Mouse (Mus musculus): ENCODE measurements at regions not wholly inside any gene's neighbourhood (a gene's known extent, or its start where the extent isn't known, plus 50 kb on each side); places are given as distances from the start of the nearest gene placed in this dataset.

GRCm38 (mm10) chr4:47796977-47797376, 248.0 kb upstream of the Nr4a3 start:
- TF ChIP-seq POLR2A (IDR thresholded peaks at IDR 0.05; ENCODE audit: low read depth, low read length) (no peak), CTCF (IDR thresholded peaks at IDR 0.05; ENCODE audit: borderline replicate concordance, insufficient read depth, low read length) (no peak)

GRCm38 (mm10) chr4:47799165-47799564, 245.8 kb upstream of the Nr4a3 start:
- TF ChIP-seq CTCF (IDR thresholded peaks at IDR 0.05; ENCODE audit: borderline replicate concordance, insufficient read depth, low read length) (no peak), POLR2A (IDR thresholded peaks at IDR 0.05; ENCODE audit: low read depth, low read length) (no peak)
- Histone ChIP-seq H3K4me3 (ENCODE audit: insufficient read depth, low read length) (no peak overlapping the region), H3K4me1 (ENCODE audit: control insufficient read depth, insufficient read depth, low read length) (no peaks in the 10 kb centered on the region), H3K27ac (ENCODE audit: insufficient read depth, low read length) (no peak overlapping the region)

More at GRCm38 (mm10) chr4:47796977-47797376, 248.0 kb upstream of the Nr4a3 start:
- Histone ChIP-seq H3K4me1 (ENCODE audit: control insufficient read depth, insufficient read depth, low read length) (no peaks in the 10 kb centered on the region), H3K4me3 (ENCODE audit: insufficient read depth, low read length) (no peak overlapping the region), H3K27ac (ENCODE audit: insufficient read depth, low read length) (no peak overlapping the region)

GRCm38 (mm10) chr4:47803111-47803510, 241.8 kb upstream of the Nr4a3 start:
- TF ChIP-seq POLR2A (IDR thresholded peaks at IDR 0.05; ENCODE audit: low read depth, low read length) (no peak), CTCF (IDR thresholded peaks at IDR 0.05; ENCODE audit: borderline replicate concordance, insufficient read depth, low read length) (no peak)
- Histone ChIP-seq H3K4me3 (ENCODE audit: insufficient read depth, low read length) (no peak overlapping the region), H3K4me1 (ENCODE audit: control insufficient read depth, insufficient read depth, low read length) (no peaks in the 10 kb centered on the region), H3K27ac (ENCODE audit: insufficient read depth, low read length) (no peak overlapping the region)

DNA sequence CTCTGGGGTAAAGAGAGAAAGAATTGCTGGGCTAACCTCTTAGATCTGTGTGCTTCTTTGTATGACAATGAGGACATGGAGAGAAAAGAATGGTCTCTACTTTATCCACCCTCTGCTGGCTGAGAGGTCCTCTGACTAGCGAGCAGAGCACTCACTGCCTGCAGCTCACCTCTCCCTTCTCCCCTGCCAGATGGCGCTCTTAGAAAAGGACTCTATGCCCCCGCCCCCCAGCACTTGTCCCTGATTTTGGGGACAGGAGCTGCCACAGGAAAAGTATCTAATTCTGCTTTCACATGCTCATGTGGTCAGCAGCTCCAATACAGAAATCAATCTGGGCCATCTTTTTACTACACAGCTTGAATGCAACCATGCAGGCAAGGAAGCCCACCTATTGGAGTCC, 237.1 kb upstream of the Nr4a3 start:
- Histone ChIP-seq H3K27ac (ENCODE audit: insufficient read depth, low read length) (no peak overlapping the region), H3K4me3 (ENCODE audit: insufficient read depth, low read length) (no peak overlapping the region), H3K4me1 (ENCODE audit: control insufficient read depth, insufficient read depth, low read length) (no peaks in the 10 kb centered on the region)
- TF ChIP-seq POLR2A (IDR thresholded peaks at IDR 0.05; ENCODE audit: low read depth, low read length), result no peak
- TF ChIP-seq CTCF (IDR thresholded peaks at IDR 0.05; ENCODE audit: borderline replicate concordance, insufficient read depth, low read length), result no peak

DNA sequence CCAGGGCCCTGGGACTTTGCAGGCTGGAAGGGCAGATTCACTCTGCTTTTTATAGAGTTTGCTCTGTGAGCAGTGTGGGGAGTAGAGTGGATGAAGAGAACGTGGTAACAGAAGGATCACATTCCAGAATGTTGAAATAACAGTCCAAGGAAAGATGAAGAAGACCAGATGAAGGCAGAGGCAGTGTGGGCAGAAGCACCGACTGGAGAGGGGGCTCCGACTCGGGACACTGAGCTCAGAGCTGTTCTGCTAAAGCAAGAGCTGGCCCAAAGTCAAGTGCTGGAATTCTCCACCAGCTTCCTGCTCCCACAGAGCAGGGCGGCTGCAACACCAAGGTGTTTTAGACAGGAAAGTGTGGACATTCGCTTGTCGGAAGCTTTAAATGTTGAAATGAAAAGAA, 230.9 kb upstream of the Nr4a3 start:
- Histone ChIP-seq H3K4me1 (ENCODE audit: control insufficient read depth, insufficient read depth, low read length) (no peaks in the 10 kb centered on the region), H3K4me3 (ENCODE audit: insufficient read depth, low read length) (no peak overlapping the region), H3K27ac (ENCODE audit: insufficient read depth, low read length) (no peak overlapping the region)
- TF ChIP-seq CTCF (IDR thresholded peaks at IDR 0.05; ENCODE audit: borderline replicate concordance, insufficient read depth, low read length) (no peak), POLR2A (IDR thresholded peaks at IDR 0.05; ENCODE audit: low read depth, low read length) (no peak)

- no peaks in the 10 kb centered on the region for H3K4me1 ChIP-seq (ENCODE audit: control insufficient read depth, insufficient read depth, low read length)
- H3K27ac ChIP-seq (ENCODE audit: insufficient read depth, low read length), result no peak overlapping the region
- no peak overlapping the region for H3K4me3 ChIP-seq (ENCODE audit: insufficient read depth, low read length)
- TF ChIP-seq POLR2A (IDR thresholded peaks at IDR 0.05; ENCODE audit: low read depth, low read length), result no peak
These were observed 226.4 kb upstream of the Nr4a3 start for GRCm38 (mm10) chr4:47818371-47819159.

- TF ChIP-seq CTCF (IDR thresholded peaks at IDR 0.05; ENCODE audit: borderline replicate concordance, insufficient read depth, low read length), result no peak
- TF ChIP-seq POLR2A (IDR thresholded peaks at IDR 0.05; ENCODE audit: low read depth, low read length), result no peak
- Histone ChIP-seq H3K4me3 (ENCODE audit: insufficient read depth, low read length) (no peak overlapping the region), H3K27ac (ENCODE audit: insufficient read depth, low read length) (no peak overlapping the region), H3K4me1 (ENCODE audit: control insufficient read depth, insufficient read depth, low read length) (no peaks in the 10 kb centered on the region)
These were observed 224.4 kb upstream of the Nr4a3 start for GRCm38 (mm10) chr4:47820562-47820961.

GRCm38 (mm10) chr4:47823299-47823698, 221.7 kb upstream of the Nr4a3 start:
- no peak overlapping the region for H3K4me3 ChIP-seq (ENCODE audit: insufficient read depth, low read length)
- H3K4me1 ChIP-seq (ENCODE audit: control insufficient read depth, insufficient read depth, low read length), result no peaks in the 10 kb centered on the region
- H3K27ac ChIP-seq (ENCODE audit: insufficient read depth, low read length), result no peak overlapping the region
- TF ChIP-seq CTCF (IDR thresholded peaks at IDR 0.05; ENCODE audit: borderline replicate concordance, insufficient read depth, low read length), result no peak

DNA sequence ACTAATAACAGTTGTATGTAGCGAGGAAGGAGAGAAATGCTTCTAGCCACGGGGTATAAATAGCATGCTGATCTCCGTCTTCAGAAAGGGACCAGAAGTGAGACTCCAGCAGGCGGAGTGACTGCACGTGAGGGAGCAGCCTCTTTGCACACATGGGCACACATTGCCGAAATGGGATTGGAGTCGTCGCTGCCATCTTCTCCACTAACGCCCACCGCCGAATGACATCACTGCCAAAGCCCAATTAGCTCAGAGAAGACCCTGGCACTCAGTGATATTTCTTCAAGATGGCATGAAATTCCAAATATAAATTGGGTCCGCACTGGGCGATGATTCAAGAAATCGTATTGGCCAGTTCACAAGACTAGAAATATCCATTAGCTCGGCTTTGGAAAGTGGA, 220.9 kb upstream of the Nr4a3 start:
- Histone ChIP-seq H3K27ac (ENCODE audit: insufficient read depth, low read length) (no peak overlapping the region), H3K4me1 (ENCODE audit: control insufficient read depth, insufficient read depth, low read length) (no peaks in the 10 kb centered on the region), H3K4me3 (ENCODE audit: insufficient read depth, low read length) (no peak overlapping the region)
- no peak for TF ChIP-seq POLR2A (IDR thresholded peaks at IDR 0.05; ENCODE audit: low read depth, low read length)
- no peak for TF ChIP-seq CTCF (IDR thresholded peaks at IDR 0.05; ENCODE audit: borderline replicate concordance, insufficient read depth, low read length)

DNA sequence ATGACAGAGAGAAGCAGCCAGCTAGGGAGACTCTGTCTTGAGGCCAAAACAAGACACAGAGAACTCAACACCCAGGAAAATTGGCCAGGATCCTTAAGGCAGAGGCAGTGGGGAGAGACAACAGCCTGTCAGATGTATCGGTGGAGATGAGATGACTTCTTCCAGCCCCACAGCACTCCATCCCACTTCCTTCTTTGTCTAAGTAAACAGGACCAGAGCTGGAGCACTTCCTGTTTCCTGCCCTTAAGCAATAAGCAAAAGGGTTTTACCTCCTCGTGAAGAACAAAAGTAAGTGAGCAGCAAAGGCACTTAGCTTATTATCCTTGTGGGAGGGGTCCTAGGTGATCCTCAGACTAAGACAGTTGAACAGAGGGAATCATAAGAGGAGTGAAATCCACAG, 212.0 kb upstream of the Nr4a3 start:
- no peak overlapping the region for H3K27ac ChIP-seq (ENCODE audit: insufficient read depth, low read length)
- no peak overlapping the region for H3K4me3 ChIP-seq (ENCODE audit: insufficient read depth, low read length)
- TF ChIP-seq POLR2A (IDR thresholded peaks at IDR 0.05; ENCODE audit: low read depth, low read length) (no peak), CTCF (IDR thresholded peaks at IDR 0.05; ENCODE audit: borderline replicate concordance, insufficient read depth, low read length) (no peak)
- no peaks in the 10 kb centered on the region for H3K4me1 ChIP-seq (ENCODE audit: control insufficient read depth, insufficient read depth, low read length)

Data from embryonic fibroblast, embryonic 13.5 days (primary cell).